Mouse (Mus musculus) cortical plate, adult 2 months (tissue): Measurements from ENCODE around the gene Moxd1.

Experiments used
- CTCF ChIP-seq: fragments of 200-500 bp; IDR thresholded peaks from 2 replicates; pipeline ENCODE4 v1.5.1; 2011; ENCODE audit warnings: mild to moderate bottlenecking, control low read depth, low read length; ENCODE audit not compliant: insufficient read depth; ENCODE audit errors: extremely low read depth
- POLR2A ChIP-seq: fragments of 200-500 bp; IDR thresholded peaks from 2 replicates; pipeline ENCODE4 v1.6.1; 2011; ENCODE audit warnings: mild to moderate bottlenecking, low read length, control low read depth; ENCODE audit not compliant: insufficient read depth; ENCODE audit errors: extremely low read depth

- TF ChIP-seq POLR2A (no peak), CTCF (no peak)
Measured at GRCm38 (mm10) chr10:24258885-24259284, 35.6 kb downstream of the Moxd1 start.
